Mouse (Mus musculus) monocyte, adult 5-6 weeks (primary cell): ENCODE measurements at regions not wholly inside any gene's neighbourhood (a gene's known extent, or its start where the extent isn't known, plus 50 kb on each side); places are given as distances from the start of the nearest gene placed in this dataset.

Experiments used
- ATAC-seq: fragments of 153-309, 156-312 bp; replicated peaks from 2 replicates; pipeline ENCODE4 v1.8.0; 2017; ENCODE audit warnings: mild to moderate bottlenecking; ENCODE audit not compliant: low TSS enrichment, insufficient number of reproducible peaks, severe bottlenecking, poor library complexity, low FRiP score

DNA sequence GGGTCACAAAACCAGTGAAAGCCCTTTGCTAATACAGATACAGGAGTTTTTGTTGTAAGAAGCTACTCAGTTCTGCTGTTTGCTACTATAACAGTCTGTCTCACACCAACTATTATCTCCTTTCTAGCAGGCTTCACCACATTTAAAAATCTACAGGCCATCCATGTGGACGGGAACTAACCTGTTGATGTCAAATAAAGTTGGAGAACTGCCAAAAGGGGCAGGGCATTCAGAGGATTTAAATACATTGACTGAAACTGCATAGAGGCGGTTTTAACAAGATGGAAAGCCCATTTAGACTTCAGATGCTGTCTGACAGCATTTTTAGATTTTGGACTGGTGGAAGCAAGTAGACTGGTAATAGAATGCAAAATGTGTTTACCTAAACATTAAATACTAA is 266.0 kb downstream of the Usp25 start:
- ATAC-seq: no peak

DNA sequence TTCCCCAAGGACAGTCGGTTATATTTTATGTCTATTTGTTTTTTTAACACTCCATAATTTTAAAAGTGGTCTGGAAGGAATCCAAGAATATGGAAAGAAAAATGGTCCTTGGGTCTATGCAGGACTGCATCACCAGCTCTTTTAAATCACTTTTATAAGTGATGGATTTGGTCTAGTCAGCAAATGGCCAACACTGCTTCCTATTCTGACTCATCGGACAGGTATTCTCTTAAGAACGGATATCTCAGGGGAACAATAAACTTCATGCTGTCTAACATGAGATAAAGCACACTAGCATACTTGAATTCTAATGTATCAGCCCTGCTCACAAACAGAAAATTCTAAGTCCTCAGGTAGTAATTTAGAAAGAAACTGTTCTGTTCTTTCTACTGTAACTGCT is 259.8 kb downstream of the Usp25 start:
- ATAC-seq: no peak

DNA sequence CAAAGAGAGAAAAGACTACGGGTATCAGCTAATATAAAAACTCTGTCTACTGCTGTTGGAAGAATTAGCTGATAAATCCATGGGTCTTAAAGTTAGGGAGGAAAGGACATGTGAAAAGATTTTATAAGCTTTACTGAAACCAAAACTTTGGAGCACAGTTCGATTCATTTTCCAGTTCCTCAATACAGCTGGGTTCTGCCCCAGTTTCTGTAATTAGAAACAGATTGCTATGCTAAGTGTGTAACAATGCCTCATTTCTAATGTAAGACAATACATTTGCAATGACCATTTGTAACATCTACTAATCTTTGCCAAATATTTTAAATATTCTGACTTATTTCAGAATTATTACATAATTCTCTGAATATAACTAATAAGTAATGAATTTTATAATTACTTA is 255.4 kb downstream of the Usp25 start:
- no peak for ATAC-seq

DNA sequence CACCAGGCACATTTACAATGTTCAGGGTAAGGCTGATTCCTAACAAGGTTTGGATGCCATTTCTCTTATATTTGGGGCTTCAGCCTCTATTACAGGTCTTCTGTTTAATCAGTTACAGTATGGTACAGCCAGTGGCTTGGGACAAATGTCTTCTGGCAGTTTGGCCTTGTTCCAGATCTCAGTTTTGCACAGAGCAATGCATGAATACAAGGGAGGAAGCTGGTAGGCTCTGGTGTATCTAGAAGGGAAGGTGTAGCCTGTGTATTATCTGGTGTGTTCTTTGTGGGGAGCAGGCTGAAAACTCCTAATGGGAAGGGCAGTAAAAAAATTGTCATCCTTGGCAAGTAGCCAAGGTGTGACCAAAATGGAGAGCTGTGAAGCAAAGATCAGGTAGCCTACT is 254.2 kb downstream of the Usp25 start:
- no peak for ATAC-seq

DNA sequence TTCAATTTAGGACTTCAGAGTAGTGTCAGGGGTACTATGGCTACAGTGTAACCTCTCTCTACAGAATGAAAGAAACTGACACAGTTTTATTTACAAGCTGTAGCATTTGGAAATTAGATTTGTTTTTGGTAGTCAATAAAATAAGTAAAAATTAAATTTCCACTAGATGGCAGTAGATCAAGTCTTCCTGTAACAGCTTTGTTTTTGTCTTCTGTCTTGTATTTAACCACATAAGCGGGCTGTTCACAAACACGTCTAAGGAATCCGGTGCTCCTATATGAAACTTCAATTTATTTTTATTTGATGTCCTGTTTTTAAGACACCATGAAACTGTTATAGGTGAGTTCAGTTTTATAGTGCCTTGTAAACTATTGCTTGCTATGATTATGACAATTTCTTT is 238.8 kb downstream of the Usp25 start:
- no peak for ATAC-seq

DNA sequence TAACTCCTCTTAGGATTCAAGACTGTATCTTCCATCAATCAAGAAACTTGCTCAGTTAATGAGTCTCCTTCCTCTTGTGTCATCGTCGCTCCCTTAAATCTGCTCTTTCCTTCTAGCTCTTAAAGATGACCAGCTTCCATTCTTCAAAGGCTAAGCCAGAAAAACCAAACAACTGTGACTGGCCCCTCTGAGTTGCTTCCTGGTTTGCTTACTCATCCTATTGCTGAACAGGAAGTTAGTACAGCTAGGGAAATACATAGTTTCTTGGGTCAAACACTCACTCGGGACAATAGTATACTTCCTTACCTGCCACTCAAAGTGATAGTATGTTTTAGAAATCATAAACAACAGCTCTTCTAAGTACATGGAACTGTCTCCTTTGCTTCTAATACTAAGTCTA is 237.9 kb downstream of the Usp25 start:
- ATAC-seq: no peak

DNA sequence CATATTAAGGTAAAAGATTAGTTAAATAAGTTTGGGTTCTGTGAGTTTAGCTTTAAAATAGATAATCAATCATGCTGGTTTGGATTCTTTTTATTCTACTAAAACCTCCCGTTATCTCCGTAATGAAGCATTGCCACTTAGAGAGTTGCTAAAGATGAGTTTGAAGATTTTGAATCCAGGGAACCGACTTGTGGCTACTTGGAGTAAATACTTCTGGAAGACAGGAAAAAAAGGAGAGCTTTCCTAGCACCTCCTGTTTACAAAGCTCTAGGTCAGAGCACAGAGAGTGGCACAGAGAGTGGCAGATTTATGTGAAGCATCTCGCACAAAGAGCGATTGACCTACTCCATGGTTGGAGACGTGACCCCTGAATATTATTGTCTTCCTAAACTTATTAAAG is 227.4 kb downstream of the Usp25 start:
- ATAC-seq: no peak

DNA sequence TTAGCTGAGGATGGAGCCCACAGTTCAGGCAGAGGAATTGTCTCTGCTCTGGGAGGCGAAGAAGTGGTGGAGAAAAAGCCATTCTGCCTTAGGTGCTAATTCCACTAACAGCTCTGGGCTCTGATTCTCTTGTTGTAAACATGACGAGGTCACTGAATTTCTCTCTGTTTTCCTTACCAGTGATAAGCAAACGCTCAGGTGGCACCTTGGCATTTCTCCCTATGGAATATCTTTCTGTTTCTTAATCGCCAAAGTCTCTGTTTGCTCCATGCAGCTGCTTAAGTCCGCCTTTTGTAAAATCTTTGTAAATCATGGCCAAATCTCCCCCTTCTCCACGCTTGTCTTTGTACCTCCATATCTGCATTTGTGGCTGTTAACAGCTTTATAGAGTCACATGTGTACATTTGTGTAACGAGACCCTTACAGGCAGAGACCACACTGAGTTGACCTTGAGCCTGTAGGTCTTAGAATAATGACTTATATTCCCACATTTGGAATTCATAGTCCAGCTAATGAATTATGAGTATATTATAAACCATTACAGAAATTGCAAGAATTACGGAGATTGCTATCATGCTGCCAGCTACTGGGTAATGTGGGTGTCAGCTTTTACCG is 225.8 kb downstream of the Usp25 start:
- no peak for ATAC-seq

DNA sequence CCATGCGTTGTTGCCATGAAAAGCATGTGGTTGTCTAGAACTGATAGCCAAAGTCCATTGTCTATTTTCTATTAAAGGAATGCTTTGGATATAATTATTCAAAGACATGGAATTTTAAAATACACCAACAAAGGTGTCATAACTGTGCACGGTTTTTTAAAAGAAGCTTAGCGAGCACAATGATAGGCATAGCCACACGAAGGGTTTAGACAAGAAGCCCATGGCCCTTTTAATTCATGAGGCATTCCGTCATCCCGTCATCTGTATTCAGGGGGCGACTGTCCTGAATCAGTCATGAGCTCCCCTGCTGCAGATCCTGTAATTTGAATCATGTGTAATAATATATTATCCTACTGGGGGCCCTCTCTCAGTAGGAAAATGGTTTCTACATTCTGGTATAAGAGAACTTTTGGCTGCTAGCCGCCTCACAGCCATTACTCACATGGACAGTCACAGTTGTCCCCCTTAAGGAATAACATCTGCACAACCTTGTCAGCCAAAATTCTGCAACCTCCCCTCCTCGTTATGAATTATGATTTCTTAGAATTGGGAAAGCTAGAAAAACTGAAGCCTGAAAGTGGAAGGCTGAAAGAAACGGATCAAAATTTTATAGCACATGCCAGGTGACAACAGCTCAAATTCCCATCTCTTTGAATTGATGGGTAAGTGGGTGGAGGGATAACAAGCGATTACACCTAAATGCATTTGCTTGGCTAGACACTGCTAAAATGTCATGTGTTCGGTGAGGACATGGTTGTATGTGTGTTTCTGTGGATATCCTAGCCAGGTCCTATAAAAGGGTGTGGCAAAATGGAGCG is 225.1 kb downstream of the Usp25 start:
- no peak for ATAC-seq

DNA sequence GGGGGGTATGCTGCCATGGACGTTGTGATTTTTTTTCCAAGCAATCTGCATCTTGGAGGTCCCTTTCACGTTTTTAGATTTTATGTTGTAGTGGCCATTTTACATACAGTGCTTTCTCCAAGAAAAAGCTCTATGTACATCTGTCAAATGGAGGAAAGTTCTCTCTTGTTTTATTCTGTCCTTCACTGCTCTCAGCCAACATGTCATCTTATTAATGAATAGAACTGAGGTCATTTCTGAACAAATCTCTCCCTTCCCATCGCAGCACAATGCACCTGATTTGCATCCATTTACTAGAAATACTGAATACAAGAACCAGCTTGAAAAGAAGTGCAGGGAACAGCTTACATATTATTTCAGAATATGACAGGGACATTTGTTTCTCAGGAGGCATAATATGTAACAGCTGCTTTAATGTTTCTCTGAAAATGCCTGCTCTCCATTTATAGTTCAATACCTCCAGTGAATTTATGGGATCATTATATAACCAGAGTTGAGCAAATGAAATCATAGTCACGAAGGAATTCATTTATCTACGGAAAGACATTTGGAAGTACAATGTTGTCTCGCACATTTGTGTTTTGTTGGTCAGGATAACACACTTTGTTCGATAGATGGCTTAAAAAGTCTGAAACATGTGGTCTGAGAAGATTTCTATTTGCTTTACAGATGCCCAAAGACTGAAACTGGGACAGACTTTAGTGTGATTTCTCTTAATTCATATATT is 224.3 kb downstream of the Usp25 start:
- no peak for ATAC-seq

DNA sequence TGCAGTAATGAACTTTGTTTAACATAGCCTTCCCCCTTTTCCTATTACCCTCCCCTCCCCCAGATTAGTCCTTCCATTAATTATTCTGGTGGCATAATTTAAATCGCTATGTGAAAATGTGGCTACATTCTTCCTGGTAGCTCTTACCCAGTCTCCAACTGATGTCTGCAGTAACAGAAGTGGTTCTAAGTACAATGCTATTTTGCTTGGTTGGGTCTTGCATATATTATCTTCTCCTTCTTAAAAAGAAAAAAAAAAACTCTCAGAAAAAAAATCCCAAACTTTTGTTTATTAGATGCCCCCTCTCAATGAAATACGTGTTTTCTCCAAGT is 223.7 kb downstream of the Usp25 start:
- ATAC-seq: no peak

DNA sequence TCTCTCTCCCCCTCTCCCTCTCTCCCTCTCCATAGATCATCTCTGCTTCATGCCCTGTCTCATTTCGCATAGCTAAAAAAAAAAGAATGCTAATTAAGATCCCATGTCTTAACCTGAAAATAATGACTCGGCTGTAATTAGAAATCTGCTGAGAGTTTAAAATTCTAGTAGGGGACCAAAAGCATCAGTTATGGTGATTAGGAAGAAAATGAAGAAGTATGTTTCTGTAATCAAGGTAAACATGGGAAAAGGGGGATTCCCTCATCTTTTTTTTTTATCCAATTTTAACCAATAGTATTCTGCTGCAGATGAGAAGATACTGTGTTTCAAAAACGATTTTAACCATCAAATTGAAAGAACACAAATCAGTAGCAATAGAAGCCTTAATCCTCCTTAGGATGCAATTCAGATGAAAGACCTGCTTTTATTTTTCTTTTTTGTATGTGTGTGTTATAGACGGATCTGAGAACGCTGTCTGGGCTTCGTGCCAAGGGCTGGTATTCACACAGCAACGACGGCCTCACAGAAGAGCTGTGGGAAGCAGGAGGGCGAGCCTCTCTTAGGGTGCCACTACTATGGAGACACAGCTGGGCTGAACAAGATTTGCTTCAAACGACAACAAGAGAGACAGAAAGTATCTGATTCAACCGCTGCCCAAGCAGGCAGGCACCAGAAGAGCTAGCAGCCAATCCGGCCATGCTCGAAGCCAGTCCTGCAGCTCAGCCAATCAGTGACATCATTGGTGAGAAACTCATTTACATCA is 223.2 kb downstream of the Usp25 start:
- no peak for ATAC-seq

DNA sequence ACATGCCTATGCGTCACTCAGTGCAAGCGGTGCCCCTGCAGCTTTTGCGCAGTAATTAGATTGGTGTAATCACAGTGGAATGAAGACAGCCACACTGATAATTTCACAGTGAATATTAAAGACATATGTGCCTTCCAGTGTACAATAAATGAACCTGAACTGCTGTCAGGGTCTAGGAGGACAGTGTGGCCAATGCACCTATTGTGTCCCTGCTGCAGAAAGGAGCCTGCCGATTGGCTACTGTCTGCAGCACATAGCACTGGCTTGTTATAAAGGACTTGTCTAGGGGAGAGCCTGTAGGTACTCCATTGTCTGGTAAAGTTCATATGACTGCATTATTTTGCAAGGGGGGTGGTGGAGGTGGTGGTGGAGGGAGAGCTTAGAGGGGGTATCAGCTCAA is 222.5 kb downstream of the Usp25 start:
- no peak for ATAC-seq

DNA sequence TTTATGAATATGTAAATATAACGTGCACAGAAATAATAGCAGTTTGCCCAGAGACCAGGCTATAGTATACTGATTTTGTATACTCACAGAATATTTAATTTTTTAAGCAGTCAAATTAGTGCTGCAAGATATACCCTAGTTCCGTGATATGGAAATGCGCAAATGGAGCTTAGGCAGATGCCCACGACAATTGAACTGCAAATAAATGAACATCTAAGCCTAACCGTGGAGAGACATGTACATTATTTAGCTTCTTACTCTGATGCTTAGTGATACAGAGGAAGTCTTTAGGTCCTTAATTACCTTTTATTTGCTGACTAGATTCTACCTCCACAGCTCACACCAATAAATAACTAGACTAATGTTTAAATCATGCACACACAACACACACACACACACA is 221.9 kb downstream of the Usp25 start:
- ATAC-seq: no peak
